Mouse (Mus musculus): ENCODE results near the gene Slc22a20.

DNA sequence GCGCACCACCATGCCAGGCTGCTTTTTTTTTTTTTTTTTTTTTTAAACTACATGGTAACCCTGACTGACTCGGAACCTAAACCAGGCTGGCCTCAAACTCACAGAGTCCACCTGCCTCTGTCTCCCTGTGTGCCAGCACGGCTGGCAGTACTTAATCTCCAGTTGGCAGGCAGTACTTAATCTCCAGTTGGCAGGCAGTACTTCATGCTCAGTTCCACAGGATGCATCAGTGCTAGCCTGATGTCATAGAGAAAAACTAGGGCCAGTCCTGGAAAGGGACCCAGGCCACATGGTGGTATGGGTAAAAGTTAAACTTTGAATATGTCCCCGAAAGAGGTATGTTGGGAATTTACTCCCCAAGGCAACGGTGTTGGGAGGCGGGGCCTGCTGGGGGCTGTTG, 57.8 kb downstream of the Slc22a20 start:
- no peak for TF ChIP-seq CTCF (IDR thresholded peaks at IDR 0.05; ENCODE audit: low read depth)
- no peak for TF ChIP-seq EP300 (IDR thresholded peaks at IDR 0.05; ENCODE audit: low read depth)

Measured in liver, postnatal 0 days (tissue).